25 mouse cellular contexts compared by ENCODE assay signal in the genomic region with DNA sequence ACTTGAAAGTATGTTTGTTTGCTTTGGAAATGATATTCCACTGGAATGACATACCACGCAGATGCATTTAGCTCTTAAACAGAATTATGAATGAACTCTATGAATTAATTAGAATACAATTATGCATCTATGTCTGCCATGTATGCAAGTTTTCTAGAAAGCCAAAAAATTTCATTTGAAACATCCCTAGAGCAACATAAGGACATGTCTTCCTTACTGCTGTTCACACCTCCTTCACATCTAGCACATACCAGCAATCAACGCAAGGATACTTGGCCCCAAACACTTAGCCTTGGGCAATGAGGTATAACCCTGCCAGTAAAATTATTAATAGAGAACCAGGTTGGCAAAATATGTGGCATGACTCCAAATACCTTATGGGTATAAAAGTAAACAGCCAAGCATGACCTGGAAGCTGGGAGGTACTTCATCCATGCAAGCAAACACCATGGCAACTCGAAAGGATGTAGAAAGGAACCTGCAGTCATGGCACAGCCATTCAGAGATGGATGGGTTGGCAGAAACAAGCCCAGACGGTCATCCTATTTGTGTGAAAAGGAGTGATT. TPM values are rescaled to one million over a fixed set of nuclear protein-coding genes. Genes with fewer than 3 reads are reported as not detected.
DNase-seq lines count a peak whose midpoint lies in the region; ATAC-seq and TF ChIP-seq lines count a peak whose summit lies in the region.
"Had no signal": no experiment of that assay in that cellular context is flagged by ENCODE, and none has a peak within 500 bp of the region (broad histone marks: within the 10 kb centered on the region; RNA-seq: fewer than 3 reads in every experiment).

No protein-coding gene starts in this region.

- no peak for DNase-seq in forebrain, embryonic 11.5 days (ENCODE audit: low spot score)
- no peak for DNase-seq in heart, postnatal 0 days (ENCODE audit: low spot score)
- DNase-seq in kidney, postnatal 0 days (ENCODE audit: low spot score): no peak
- peak; percentile 65 for DNase-seq in lung, postnatal 36 days
- no peak for DNase-seq in lung, postnatal 4 days
- DNase-seq: adrenal gland, adult 8-10 months; cerebellum, adult 8-10 months; cerebellum, postnatal 36 days; heart, adult 2 months; liver; right cerebral cortex, postnatal 4 days; thymus, adult 18-20 months; thymus, postnatal 25 days had no signal

- H3K9ac ChIP-seq in forebrain, embryonic 13.5 days: no peak overlapping the region
- H3K9ac ChIP-seq in forebrain, embryonic 11.5 days (ENCODE audit: low read length): no peak overlapping the region
- no peak overlapping the region for H3K9ac ChIP-seq in heart, postnatal 0 days (replicated peaks; ENCODE audit: low read depth, low read length)
- no peak overlapping the region for H3K9ac ChIP-seq in heart, embryonic 11.5 days (ENCODE audit: low read depth, low read length)
- H3K9ac ChIP-seq in kidney, postnatal 0 days (ENCODE audit: low read depth, low read length): no peak overlapping the region
- H3K9ac ChIP-seq in kidney, embryonic 16.5 days (replicated peaks; ENCODE audit: low read length): no peak overlapping the region
- H3K9ac ChIP-seq: heart, embryonic 15.5 days; hindbrain, embryonic 14.5 days; liver, embryonic 14.5 days; lung, embryonic 15.5 days had no signal

- H3K9me3 ChIP-seq in forebrain, embryonic 13.5 days (replicated peaks): no peaks in the 10 kb centered on the region
- H3K9me3 ChIP-seq in forebrain, embryonic 11.5 days (ENCODE audit: control insufficient read depth, low read length): no peaks in the 10 kb centered on the region
- no peaks in the 10 kb centered on the region for H3K9me3 ChIP-seq in heart, postnatal 0 days (replicated peaks; ENCODE audit: control insufficient read depth, low read length)
- H3K9me3 ChIP-seq in heart, embryonic 11.5 days (replicated peaks; ENCODE audit: control insufficient read depth, low read length): no peaks in the 10 kb centered on the region
- H3K9me3 ChIP-seq in kidney, postnatal 0 days (replicated peaks; ENCODE audit: low read length): no peaks in the 10 kb centered on the region
- no peaks in the 10 kb centered on the region for H3K9me3 ChIP-seq in kidney, embryonic 16.5 days (ENCODE audit: low read length)
- H3K9me3 ChIP-seq: heart, embryonic 15.5 days; lung, embryonic 15.5 days had no signal

- H3K4me3 ChIP-seq in forebrain, embryonic 13.5 days: no peak overlapping the region
- no peak overlapping the region for H3K4me3 ChIP-seq in forebrain, embryonic 11.5 days (ENCODE audit: low read depth, low read length)
- no peak overlapping the region for H3K4me3 ChIP-seq in heart, postnatal 0 days (ENCODE audit: low read depth, low read length)
- H3K4me3 ChIP-seq in heart, embryonic 11.5 days (ENCODE audit: low read depth, low read length): no peak overlapping the region
- H3K4me3 ChIP-seq in kidney, postnatal 0 days (replicated peaks; ENCODE audit: low read depth, low read length): no peak overlapping the region
- H3K4me3 ChIP-seq in kidney, embryonic 16.5 days (ENCODE audit: low read length): no peak overlapping the region
- H3K4me3 ChIP-seq: heart, adult 2 months; heart, embryonic 15.5 days; lung, embryonic 15.5 days had no signal

- no peaks in the 10 kb centered on the region; the same call in 1 of the 2 replicates for H3K4me1 ChIP-seq in forebrain, embryonic 13.5 days
- H3K4me1 ChIP-seq in forebrain, embryonic 11.5 days (replicated peaks; ENCODE audit: control insufficient read depth, insufficient read depth, low read length): no peaks in the 10 kb centered on the region
- peaks cover 73% of the 10 kb centered on the region for H3K4me1 ChIP-seq in heart, postnatal 0 days (ENCODE audit: control insufficient read depth, insufficient read depth)
- H3K4me1 ChIP-seq in heart, embryonic 11.5 days (ENCODE audit: control insufficient read depth, insufficient read depth, low read length): peaks cover 58% of the 10 kb centered on the region
- peaks cover 17% of the 10 kb centered on the region for H3K4me1 ChIP-seq in kidney, postnatal 0 days (replicated peaks; ENCODE audit: insufficient read depth, low read length)
- peaks cover 15% of the 10 kb centered on the region for H3K4me1 ChIP-seq in kidney, embryonic 16.5 days (ENCODE audit: insufficient read depth, low read length)

- TF ChIP-seq CTCF in heart, postnatal 0 days (IDR thresholded peaks at IDR 0.05; ENCODE audit: low read depth): no peak
- TF ChIP-seq CTCF in kidney, postnatal 0 days (IDR thresholded peaks at IDR 0.05; ENCODE audit: low read depth): no peak

- peak; percentile 37; the same call in 1 of the 2 replicates for ATAC-seq in forebrain, embryonic 13.5 days
- ATAC-seq in forebrain, embryonic 11.5 days (replicated peaks; ENCODE audit: low FRiP score): no peak
- no peak for ATAC-seq in heart, postnatal 0 days (ENCODE audit: insufficient read depth, low read depth)
- no peak for ATAC-seq in heart, embryonic 11.5 days (replicated peaks; ENCODE audit: insufficient number of reproducible peaks, low FRiP score, low TSS enrichment)
- ATAC-seq in kidney, postnatal 0 days (replicated peaks; ENCODE audit: low FRiP score, low read depth): peak; percentile 44; the same call in 1 of the 2 replicates
- ATAC-seq in kidney, embryonic 16.5 days (ENCODE audit: low FRiP score, low TSS enrichment): no peak
- ATAC-seq: intestine, postnatal 0 days; midbrain, embryonic 16.5 days had no signal

- WGBS in forebrain, embryonic 13.5 days: 84% methylated on average over 4 of the region's 4 CpGs
- 87% methylated on average over 4 of the region's 4 CpGs for whole genome bisulfite sequencing in forebrain, embryonic 11.5 days
- WGBS in heart, postnatal 0 days: 72% methylated on average over 4 of the region's 4 CpGs
- 82% methylated on average over 4 of the region's 4 CpGs for WGBS in heart, embryonic 11.5 days (ENCODE audit: insufficient replicate concordance)
- whole genome bisulfite sequencing in kidney, postnatal 0 days: 67% methylated on average over 4 of the region's 4 CpGs
- WGBS in kidney, embryonic 16.5 days: 73% methylated on average over 4 of the region's 4 CpGs

- no peaks in the 10 kb centered on the region for H3K36me3 ChIP-seq in forebrain, embryonic 13.5 days (ENCODE audit: poor library complexity, severe bottlenecking)
- H3K36me3 ChIP-seq in forebrain, embryonic 11.5 days (ENCODE audit: control insufficient read depth, insufficient read depth, low read length): no peaks in the 10 kb centered on the region
- no peaks in the 10 kb centered on the region for H3K36me3 ChIP-seq in heart, postnatal 0 days (replicated peaks; ENCODE audit: control insufficient read depth, insufficient read depth, low read length)
- no peaks in the 10 kb centered on the region for H3K36me3 ChIP-seq in heart, embryonic 11.5 days (ENCODE audit: control insufficient read depth, insufficient read depth, low read length)
- no peaks in the 10 kb centered on the region for H3K36me3 ChIP-seq in kidney, postnatal 0 days (ENCODE audit: insufficient read depth, low read length)
- no peaks in the 10 kb centered on the region for H3K36me3 ChIP-seq in kidney, embryonic 16.5 days (ENCODE audit: insufficient read depth, low read length)
- H3K36me3 ChIP-seq: heart, embryonic 15.5 days; lung, embryonic 15.5 days had no signal

- no peak overlapping the region for H3K4me2 ChIP-seq in forebrain, embryonic 13.5 days
- H3K4me2 ChIP-seq in forebrain, embryonic 11.5 days (ENCODE audit: low read depth, low read length, severe bottlenecking): no peak overlapping the region
- no peak overlapping the region for H3K4me2 ChIP-seq in heart, postnatal 0 days (ENCODE audit: low read depth, low read length)
- H3K4me2 ChIP-seq in heart, embryonic 11.5 days: no peak overlapping the region
- H3K4me2 ChIP-seq in kidney, postnatal 0 days (ENCODE audit: low read length): no peak overlapping the region
- no peak overlapping the region for H3K4me2 ChIP-seq in kidney, embryonic 16.5 days (replicated peaks; ENCODE audit: low read depth, low read length)
- H3K4me2 ChIP-seq: hindbrain, embryonic 14.5 days; lung, embryonic 15.5 days; midbrain, embryonic 11.5 days had no signal

- H3K27ac ChIP-seq in forebrain, embryonic 13.5 days: no peak overlapping the region
- H3K27ac ChIP-seq in forebrain, embryonic 11.5 days (ENCODE audit: low read depth, low read length): no peak overlapping the region
- H3K27ac ChIP-seq in heart, postnatal 0 days (ENCODE audit: low read depth): peak overlapping the region; percentile 19; the same call in 1 of the 2 replicates
- no peak overlapping the region for H3K27ac ChIP-seq in heart, embryonic 11.5 days (ENCODE audit: low read depth, low read length)
- no peak overlapping the region for H3K27ac ChIP-seq in kidney, postnatal 0 days
- H3K27ac ChIP-seq in kidney, embryonic 16.5 days (ENCODE audit: low read length): no peak overlapping the region
- H3K27ac ChIP-seq: hindbrain, embryonic 14.5 days; liver, embryonic 14.5 days; stomach, postnatal 0 days had no signal

- no peaks in the 10 kb centered on the region for H3K27me3 ChIP-seq in forebrain, embryonic 13.5 days
- H3K27me3 ChIP-seq in forebrain, embryonic 11.5 days (ENCODE audit: control insufficient read depth, insufficient read depth, low read length): no peaks in the 10 kb centered on the region
- H3K27me3 ChIP-seq in heart, postnatal 0 days (ENCODE audit: control insufficient read depth, insufficient read depth, low read length): no peaks in the 10 kb centered on the region
- no peaks in the 10 kb centered on the region for H3K27me3 ChIP-seq in heart, embryonic 11.5 days (ENCODE audit: control insufficient read depth, insufficient read depth, low read length)
- H3K27me3 ChIP-seq in kidney, postnatal 0 days (ENCODE audit: insufficient read depth, low read length): no peaks in the 10 kb centered on the region
- no peaks in the 10 kb centered on the region for H3K27me3 ChIP-seq in kidney, embryonic 16.5 days (ENCODE audit: insufficient read depth, low read length)
- H3K27me3 ChIP-seq: CH12.LX; heart, embryonic 15.5 days; lung, embryonic 15.5 days had no signal

- no peak for TF ChIP-seq EP300 in heart, postnatal 0 days (IDR thresholded peaks at IDR 0.05; ENCODE audit: low read depth)

RNA-seq across cellular contexts. Expression of a gene that starts 52.8 kb away (rescaled TPM):
- polyA plus RNA-seq in forebrain, embryonic 13.5 days (2015; fragmentation: Nextera tagmentation; extraction: Ambion mirVana): 5.6 and 6.6 TPM in 2 replicates
- polyA plus RNA-seq in forebrain, embryonic 11.5 days (2014; fragmentation: Nextera tagmentation; extraction: Ambion mirVana): 11.3 and 11.9 TPM in 2 replicates
- 44.1 and 57.1 TPM in 2 replicates for total RNA-seq in heart, postnatal 0 days (2014; rRNA removed; ENCODE audit: low replicate concordance)
- polyA plus RNA-seq in heart, postnatal 0 days (2015; fragmentation: Nextera tagmentation; extraction: Ambion mirVana): 13.8 and 16.4 TPM in 2 replicates
- polyA plus RNA-seq in heart, embryonic 11.5 days (2014; fragmentation: Nextera tagmentation; extraction: Ambion mirVana): 27.5 and 28.6 TPM in 2 replicates
- polyA plus RNA-seq in kidney, postnatal 0 days (2015; fragmentation: Nextera tagmentation; extraction: Ambion mirVana): 23.1 and 24.2 TPM in 2 replicates
- 29.8 and 30.4 TPM in 2 replicates for polyA plus RNA-seq in kidney, embryonic 16.5 days (2015; fragmentation: Nextera tagmentation; extraction: Ambion mirVana)

Comparison
In these comparisons a context has a peak if more than half of its experiments do, and no peak if none do; other contexts are left out.
1. ATAC-seq: peak in forebrain, embryonic 13.5 days (single experiment) and kidney, postnatal 0 days (single experiment); none in forebrain, embryonic 11.5 days (single experiment), heart, postnatal 0 days (single experiment), heart, embryonic 11.5 days (single experiment) and kidney, embryonic 16.5 days (single experiment).